ENCODE assay signal across 26 mouse cellular contexts in genomic region chr15:11186711-11187110, GRCm38 (mm10).
DNase-seq lines count a peak whose midpoint lies in the region; ATAC-seq and TF ChIP-seq lines count a peak whose summit lies in the region.
"Had no signal": no experiment of that assay in that cellular context is flagged by ENCODE, and none has a peak within 500 bp of the region (broad histone marks: within the 10 kb centered on the region; RNA-seq: fewer than 3 reads in every experiment).

No protein-coding gene starts in this region.

- no peak for ATAC-seq in kidney, embryonic 14.5 days (ENCODE audit: low FRiP score, low TSS enrichment)
- no peak for ATAC-seq in liver, embryonic 11.5 days (replicated peaks; ENCODE audit: low FRiP score)
- ATAC-seq: forebrain, embryonic 14.5 days; forebrain, postnatal 0 days had no signal

- no peaks in the 10 kb centered on the region for H3K36me3 ChIP-seq in kidney, embryonic 14.5 days (ENCODE audit: control insufficient read depth, insufficient read depth, low read length)
- no peaks in the 10 kb centered on the region for H3K36me3 ChIP-seq in liver, adult 2 months (ENCODE audit: control insufficient read depth, insufficient read depth, low read length)
- no peaks in the 10 kb centered on the region for H3K36me3 ChIP-seq in liver, embryonic 11.5 days (ENCODE audit: control insufficient read depth, insufficient read depth, low read length)
- H3K36me3 ChIP-seq: embryonic facial prominence, embryonic 15.5 days; G1E; hindbrain, embryonic 12.5 days; hindbrain, embryonic 15.5 days had no signal

- H3K9ac ChIP-seq in kidney, embryonic 14.5 days (ENCODE audit: low read depth, low read length): no peak overlapping the region
- H3K9ac ChIP-seq in liver, adult 2 months (ENCODE audit: low read depth, low read length): no peak overlapping the region
- H3K9ac ChIP-seq in liver, embryonic 11.5 days (ENCODE audit: low read depth, low read length): no peak overlapping the region
- H3K9ac ChIP-seq: embryonic facial prominence, embryonic 15.5 days; forebrain, postnatal 0 days; hindbrain, embryonic 12.5 days; hindbrain, embryonic 15.5 days had no signal

- H3K79me2 ChIP-seq in liver, adult 2 months (ENCODE audit: control insufficient read depth, insufficient read depth, low read length): no peaks in the 10 kb centered on the region

- peak; percentile 17 for DNase-seq in kidney, adult 11 months
- peak; percentile 73 for DNase-seq in kidney, adult 9 months
- DNase-seq in kidney, postnatal 4 days: no peak
- peak; percentile 61 for DNase-seq in liver, adult 2 months (ENCODE audit: extremely low read depth, low read depth, low spot score)
- no peak for DNase-seq in liver, embryonic 11.5 days (ENCODE audit: low spot score)
- no peak for DNase-seq in cerebellum, adult 11-12 months
- DNase-seq: adrenal gland, adult 2 months; adrenal gland, postnatal 14 days; B cell, adult 2 months; cerebellum, adult 11 months; cerebellum, adult 8-10 months; cerebellum, postnatal 10 days; cerebellum, postnatal 36 days; embryo, embryonic 11 days; forebrain, postnatal 0 days; gastrocnemius, adult 2 months; gastrocnemius, postnatal 14 days; heart, adult 11 months had no signal

- no peaks in the 10 kb centered on the region for H3K4me1 ChIP-seq in kidney, embryonic 14.5 days (ENCODE audit: control insufficient read depth, insufficient read depth, low read length)
- peaks cover 10% of the 10 kb centered on the region; the same call in 1 of the 2 replicates for H3K4me1 ChIP-seq in liver, adult 2 months (ENCODE audit: control insufficient read depth, insufficient read depth, low read length)
- no peaks in the 10 kb centered on the region for H3K4me1 ChIP-seq in liver, embryonic 11.5 days (replicated peaks; ENCODE audit: control insufficient read depth, insufficient read depth, low read length)
- H3K4me1 ChIP-seq: embryonic facial prominence, embryonic 15.5 days; hindbrain, embryonic 12.5 days; hindbrain, embryonic 15.5 days had no signal

- TF ChIP-seq CTCF in liver, adult 2 months (IDR thresholded peaks at IDR 0.05; ENCODE audit: low read depth, low read length): no peak

- no peak overlapping the region for H3K27ac ChIP-seq in kidney, embryonic 14.5 days (ENCODE audit: low read depth, low read length)
- H3K27ac ChIP-seq in liver, adult 2 months (replicated peaks; ENCODE audit: insufficient read depth, low read depth, low read length): no peak overlapping the region
- H3K27ac ChIP-seq in liver, embryonic 11.5 days (ENCODE audit: low read depth, low read length): no peak overlapping the region
- H3K27ac ChIP-seq: embryonic facial prominence, embryonic 15.5 days; gastrocnemius, adult 2 months; hindbrain, embryonic 12.5 days; hindbrain, embryonic 15.5 days had no signal

- no peaks in the 10 kb centered on the region for H3K9me3 ChIP-seq in kidney, embryonic 14.5 days (ENCODE audit: control insufficient read depth, low read length)
- H3K9me3 ChIP-seq in liver, embryonic 11.5 days (ENCODE audit: control insufficient read depth, low read length): no peaks in the 10 kb centered on the region
- H3K9me3 ChIP-seq: embryonic facial prominence, embryonic 15.5 days; G1E; hindbrain, embryonic 12.5 days; hindbrain, embryonic 15.5 days had no signal

- H3K4me2 ChIP-seq in kidney, embryonic 14.5 days (replicated peaks; ENCODE audit: low read depth, low read length): no peak overlapping the region
- no peak overlapping the region for H3K4me2 ChIP-seq in liver, embryonic 11.5 days
- H3K4me2 ChIP-seq: embryonic facial prominence, embryonic 15.5 days; heart, embryonic 11.5 days; hindbrain, embryonic 12.5 days; hindbrain, embryonic 15.5 days had no signal

- no peak overlapping the region for H3K4me3 ChIP-seq in kidney, embryonic 14.5 days (ENCODE audit: low read length)
- no peak overlapping the region for H3K4me3 ChIP-seq in liver, adult 2 months (ENCODE audit: insufficient read depth, low read depth, low read length)
- H3K4me3 ChIP-seq in liver, embryonic 11.5 days (ENCODE audit: low read depth, low read length): no peak overlapping the region
- H3K4me3 ChIP-seq: embryonic facial prominence, embryonic 15.5 days; gastrocnemius, adult 2 months; hindbrain, embryonic 12.5 days; hindbrain, embryonic 15.5 days had no signal

- H3K27me3 ChIP-seq in kidney, embryonic 14.5 days (ENCODE audit: control insufficient read depth, insufficient read depth, low read length): no peaks in the 10 kb centered on the region
- H3K27me3 ChIP-seq in liver, adult 2 months (ENCODE audit: control insufficient read depth, insufficient read depth, low read length): peaks cover 9% of the 10 kb centered on the region; the same call in 1 of the 2 replicates
- H3K27me3 ChIP-seq in liver, embryonic 11.5 days (replicated peaks; ENCODE audit: control insufficient read depth, insufficient read depth, low read length): no peaks in the 10 kb centered on the region
- H3K27me3 ChIP-seq: CH12.LX; embryonic facial prominence, embryonic 15.5 days; hindbrain, embryonic 12.5 days; hindbrain, embryonic 15.5 days had no signal

- no peak for TF ChIP-seq POLR2A in liver, adult 2 months (IDR thresholded peaks at IDR 0.05; ENCODE audit: extremely low read depth, insufficient read depth, low read length)

- WGBS in kidney, embryonic 14.5 days: 58% methylated on average over 4 of the region's 4 CpGs
- 21% methylated on average over 4 of the region's 4 CpGs for WGBS in liver, adult 2 months
- WGBS in liver, embryonic 11.5 days: 74% methylated on average over 4 of the region's 4 CpGs

Comparison
In these comparisons a context has a peak if more than half of its experiments do, and no peak if none do; other contexts are left out.
1. DNase-seq: peak in kidney, adult 11 months (single experiment), kidney, adult 9 months (single experiment) and liver, adult 2 months (single experiment); none in kidney, postnatal 4 days (0 of 2), liver, embryonic 11.5 days (single experiment) and cerebellum, adult 11-12 months (single experiment).